Mouse (Mus musculus): ENCODE measurements around the gene Apol10b.

- TF ChIP-seq CTCF (IDR thresholded peaks at IDR 0.05) (no peak), EP300 (IDR thresholded peaks at IDR 0.05) (no peak)
Measured at GRCm38 (mm10) chr15:77578801-77579200, 17.1 kb downstream of the Apol10b start.
